Mouse (Mus musculus) kidney, adult 10 weeks (tissue): Measurements from ENCODE around the gene Atp6v0a4. TPM values are rescaled to one million over a fixed set of nuclear protein-coding genes. Genes with fewer than 3 reads are reported as not detected.

Experiments
- polyA plus RNA-seq: library from polyadenylated mRNA; stranded (reverse); fragments of 350-450 nt; fragmentation: Illumina TruSeq; extraction: RNeasy Lipid Tissue Mini Kit (QIAGEN cat#74804); gene quantifications from one replicate; pipeline ENCODE4 v1.2.3, GENCODE M21; 2014; ENCODE audit warnings: low read depth, low replicate concordance

The Atp6v0a4 gene
- 215 TPM for polyA plus RNA-seq

GRCm38 (mm10) chr6:38124207-38124835, at the start of gene Atp6v0a4:
Atp6v0a4 (minus strand) TSS chr6:38124586.

DNA sequence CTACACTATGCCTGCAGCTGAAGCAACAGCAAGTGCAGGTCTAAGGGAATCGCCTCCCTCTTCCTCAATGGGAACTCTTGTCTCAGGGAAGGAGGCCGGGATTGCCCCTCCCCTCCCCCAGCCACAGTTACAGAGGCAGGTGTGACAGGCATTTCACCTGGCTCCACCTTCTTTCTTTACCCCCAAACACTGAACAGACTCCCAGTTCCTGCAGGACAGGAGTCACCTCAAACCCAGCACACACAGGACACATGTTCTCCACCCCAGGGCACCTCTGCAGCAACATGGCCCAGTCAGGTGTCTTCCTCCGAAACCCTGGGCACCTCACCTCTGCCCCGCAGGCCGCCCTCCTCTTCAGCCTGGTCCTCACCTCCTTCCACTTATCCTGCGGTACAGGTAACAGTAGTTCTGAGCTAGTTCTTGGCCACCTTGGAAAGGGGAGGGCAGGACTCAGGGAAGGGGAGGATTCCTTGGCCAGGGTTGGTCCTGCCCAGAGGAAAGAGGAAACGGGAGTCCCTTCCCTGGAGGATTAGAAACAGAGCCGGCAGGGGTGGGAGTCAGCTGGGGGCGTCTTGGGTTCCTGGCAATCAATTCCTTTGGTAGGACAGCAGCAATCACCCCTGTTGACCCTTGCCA, 15.1 kb downstream of the Atp6v0a4 start, which contains the start of gene Tmem213:
Gene Tmem213 (plus strand): TSS at position 96 of the 636 bp plus-strand sequence.

DNA sequence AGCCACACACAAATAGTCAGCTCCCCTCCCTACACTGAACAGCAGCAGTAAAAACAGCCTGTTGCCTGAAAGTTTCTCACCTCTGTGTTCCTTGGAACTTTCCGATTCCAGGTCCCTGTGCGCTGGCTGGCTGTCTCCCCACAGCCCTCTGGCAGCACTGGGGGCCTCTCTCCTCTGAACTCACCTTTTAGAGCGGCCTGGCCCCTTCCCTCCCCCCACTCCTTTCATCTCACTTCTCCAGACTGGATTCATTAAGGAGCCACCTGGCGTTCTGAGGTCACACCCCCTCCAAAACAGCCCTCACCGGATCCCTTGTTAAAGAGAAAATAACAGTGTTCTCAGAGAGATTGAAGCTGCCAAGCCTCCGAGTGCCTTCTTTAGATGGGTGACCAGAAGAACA, 77.5 kb downstream of the Atp6v0a4 start, which contains the start of gene Svopl:
Gene Svopl (minus strand): TSS at position 159 of the 400 bp plus-strand sequence.

Other genes with a start within 250 kb of the Atp6v0a4 start
- 9.0 TPM for gene Svopl, start 77.6 kb downstream of the Atp6v0a4 start, polyA plus RNA-seq
- 2.7 TPM for gene Tmem213, start 15.3 kb downstream of the Atp6v0a4 start, polyA plus RNA-seq
- 24.4 TPM for gene D630045J12Rik, start 129.4 kb upstream of the Atp6v0a4 start, polyA plus RNA-seq
- 2.1 TPM for gene Zc3hav1l, start 174.7 kb upstream of the Atp6v0a4 start, polyA plus RNA-seq
- gene Zc3hav1, start 230.0 kb upstream of the Atp6v0a4 start, polyA plus RNA-seq = 20.2 TPM